Mouse (Mus musculus): ENCODE results near the gene Hormad2.

DNA sequence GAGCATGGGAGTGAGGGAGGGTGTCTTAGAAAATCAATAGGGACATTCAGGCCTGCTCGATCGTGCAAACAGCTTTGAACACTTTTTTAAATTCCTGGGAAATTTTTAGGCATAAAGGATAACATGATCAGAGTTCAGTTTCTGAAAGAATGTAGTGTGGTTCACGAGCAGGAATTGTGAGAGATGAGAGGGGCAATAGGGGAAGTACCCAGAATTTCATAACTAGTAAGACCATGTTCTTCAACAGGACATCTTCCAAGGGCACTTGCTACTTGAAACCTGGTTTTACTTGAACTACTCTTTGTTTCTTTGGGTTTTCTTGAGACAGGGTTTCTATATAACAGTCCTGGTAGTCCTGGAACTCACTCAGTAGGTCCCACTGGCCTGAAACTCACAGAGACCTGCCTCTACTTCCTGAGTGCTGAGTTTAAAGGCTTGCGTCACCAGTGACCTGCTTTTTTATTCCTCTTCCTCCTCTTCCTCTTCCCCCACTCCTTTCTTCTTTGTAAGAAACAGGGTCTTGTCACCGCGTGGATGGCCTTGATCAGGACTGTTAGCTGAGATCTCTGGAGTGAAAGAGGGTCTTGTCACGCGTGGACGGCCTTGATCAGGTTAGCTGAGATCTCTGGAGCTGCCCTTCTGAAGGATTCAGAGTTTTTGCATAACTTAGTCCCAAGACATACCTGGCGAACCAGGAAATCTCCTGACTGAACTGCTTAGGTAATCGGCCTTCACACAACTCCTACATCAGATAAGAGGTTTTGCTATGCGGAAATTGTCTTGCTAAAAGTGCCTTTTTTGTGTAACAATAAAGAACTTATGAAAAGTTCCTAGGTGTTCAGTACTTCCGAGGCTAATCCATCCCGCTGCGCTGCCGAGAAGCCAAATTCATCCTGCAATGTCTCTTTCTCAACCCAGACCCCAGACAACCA lies 18.1 kb downstream of the Hormad2 start:
- TF ChIP-seq POLR2A (IDR thresholded peaks at IDR 0.05; ENCODE audit: control insufficient read depth, extremely low read depth, insufficient read depth, low read length, poor library complexity) (no peak), CTCF (IDR thresholded peaks at IDR 0.05; ENCODE audit: borderline replicate concordance, control insufficient read depth, extremely low read depth, insufficient read depth, low read length, poor library complexity) (no peak)

Data from thymus, adult 2 months (tissue).